13 mouse cellular contexts compared by ENCODE assay signal in the genomic region with DNA sequence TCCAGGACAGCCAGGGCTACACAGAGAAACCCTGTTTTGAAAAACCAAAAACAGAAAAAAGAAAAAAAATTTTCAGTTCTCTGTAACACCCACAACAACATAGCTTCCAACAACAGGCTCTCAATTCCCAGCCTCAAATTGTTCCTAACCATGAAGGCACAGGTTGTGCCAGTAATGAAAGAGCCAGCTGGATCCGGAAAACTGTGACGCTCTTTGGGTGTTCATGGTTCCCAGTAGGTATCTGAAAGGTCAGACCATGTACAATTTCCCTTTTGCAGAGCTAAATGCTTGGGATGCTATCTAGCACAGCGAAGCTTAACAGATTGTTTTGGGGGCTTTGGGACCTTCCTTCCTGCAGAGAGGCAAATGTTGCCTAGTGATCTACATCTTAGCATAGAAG.
"Had no signal": no experiment of that assay in that cellular context is flagged by ENCODE, and none has a peak within 500 bp of the region (broad histone marks: within the 10 kb centered on the region; RNA-seq: fewer than 3 reads in every experiment).

No protein-coding gene starts in this region.

- H3K4me1 ChIP-seq: intestine, embryonic 15.5 days; kidney, embryonic 15.5 days; limb, embryonic 13.5 days; stomach, embryonic 15.5 days had no signal

- ATAC-seq: intestine, embryonic 15.5 days; midbrain, embryonic 16.5 days had no signal

- H3K9ac ChIP-seq: intestine, embryonic 15.5 days; kidney, embryonic 15.5 days; limb, embryonic 13.5 days; liver, embryonic 14.5 days; stomach, embryonic 15.5 days had no signal

- H3K27me3 ChIP-seq: intestine, embryonic 15.5 days; kidney, embryonic 15.5 days; limb, embryonic 13.5 days; stomach, embryonic 15.5 days had no signal

- H3K4me3 ChIP-seq: intestine, embryonic 15.5 days; kidney, embryonic 15.5 days; limb, embryonic 13.5 days; stomach, embryonic 15.5 days had no signal

- H3K9me3 ChIP-seq: intestine, embryonic 15.5 days; kidney, embryonic 15.5 days; limb, embryonic 13.5 days; stomach, embryonic 15.5 days had no signal

- H3K27ac ChIP-seq: intestine, embryonic 15.5 days; kidney, embryonic 15.5 days; limb, embryonic 13.5 days; liver, embryonic 14.5 days; stomach, embryonic 15.5 days had no signal

- DNase-seq: kidney, adult 18-20 months; kidney, postnatal 25 days; left cerebral cortex, postnatal 4 days; lung, adult 18-20 months; right cerebral cortex, postnatal 14 days; thymus, adult 2 months; thymus, postnatal 25 days had no signal

- H3K4me2 ChIP-seq: intestine, embryonic 15.5 days; kidney, embryonic 15.5 days; limb, embryonic 13.5 days; stomach, embryonic 15.5 days had no signal

- H3K36me3 ChIP-seq: stomach, embryonic 15.5 days had no signal
